Mouse (Mus musculus): ENCODE data around the gene Gna13. TPM values are rescaled to one million over a fixed set of nuclear protein-coding genes. Genes with fewer than 3 reads are reported as not detected.

Gna13 gene
- polyA plus RNA-seq, 1 experiment from 2014 or later: 20.3 TPM

GRCm38 (mm10) chr11:109350317-109350714, 12.3 kb upstream of the Gna13 start:
- H3K9ac ChIP-seq (replicated peaks): no peak overlapping the region
- H3K9me3 ChIP-seq: no peaks in the 10 kb centered on the region
- H3K27me3 ChIP-seq: no peaks in the 10 kb centered on the region; the same call in 1 of the 2 replicates
- peaks cover 11% of the 10 kb centered on the region for H3K4me1 ChIP-seq (replicated peaks)
- no peak overlapping the region for H3K4me3 ChIP-seq (replicated peaks)
- no peak overlapping the region for H3K4me2 ChIP-seq
- ATAC-seq (ENCODE audit: insufficient number of reproducible peaks, insufficient read depth, low FRiP score, low TSS enrichment, low read depth): no peak
- no peak overlapping the region for H3K27ac ChIP-seq
- no peaks in the 10 kb centered on the region for H3K36me3 ChIP-seq
- 81% methylated on average over 7 of the region's 7 CpGs for WGBS

GRCm38 (mm10) chr11:109351489-109351888, 11.1 kb upstream of the Gna13 start:
- Histone ChIP-seq H3K4me3 (replicated peaks) (no peak overlapping the region), H3K27ac (no peak overlapping the region), H3K9me3 (no peaks in the 10 kb centered on the region), H3K4me1 (replicated peaks) (peaks cover 11% of the 10 kb centered on the region), H3K27me3 (no peaks in the 10 kb centered on the region), H3K36me3 (no peaks in the 10 kb centered on the region), H3K4me2 (no peak overlapping the region), H3K9ac (replicated peaks) (no peak overlapping the region)
- 87% methylated on average over 4 of the region's 4 CpGs for WGBS
- ATAC-seq (ENCODE audit: insufficient number of reproducible peaks, insufficient read depth, low FRiP score, low TSS enrichment, low read depth): no peak

- Histone ChIP-seq H3K9me3 (no peaks in the 10 kb centered on the region), H3K4me2 (no peak overlapping the region), H3K9ac (replicated peaks) (no peak overlapping the region), H3K36me3 (no peaks in the 10 kb centered on the region), H3K4me1 (replicated peaks) (peaks cover 4% of the 10 kb centered on the region), H3K4me3 (replicated peaks) (no peak overlapping the region), H3K27me3 (no peaks in the 10 kb centered on the region), H3K27ac (no peak overlapping the region)
- no peak for ATAC-seq (ENCODE audit: insufficient number of reproducible peaks, insufficient read depth, low FRiP score, low TSS enrichment, low read depth)
- 73% methylated on average over 12 of the region's 12 CpGs for WGBS
Observed at GRCm38 (mm10) chr11:109353391-109354235, 9.0 kb upstream of the Gna13 start.

GRCm38 (mm10) chr11:109354236-109354613, 8.4 kb upstream of the Gna13 start:
- H3K4me1 ChIP-seq (replicated peaks): peaks cover 4% of the 10 kb centered on the region
- no peak overlapping the region for H3K9ac ChIP-seq (replicated peaks)
- ATAC-seq (ENCODE audit: insufficient number of reproducible peaks, insufficient read depth, low FRiP score, low TSS enrichment, low read depth): no peak
- 79% methylated on average over 6 of the region's 6 CpGs for WGBS
- H3K27ac ChIP-seq: no peak overlapping the region
- no peaks in the 10 kb centered on the region for H3K36me3 ChIP-seq
- H3K27me3 ChIP-seq: no peaks in the 10 kb centered on the region
- no peak overlapping the region for H3K4me2 ChIP-seq
- H3K9me3 ChIP-seq: no peaks in the 10 kb centered on the region
- H3K4me3 ChIP-seq (replicated peaks): no peak overlapping the region

GRCm38 (mm10) chr11:109355771-109356388, 6.8 kb upstream of the Gna13 start:
- H3K9me3 ChIP-seq: no peaks in the 10 kb centered on the region
- H3K27me3 ChIP-seq: no peaks in the 10 kb centered on the region
- ATAC-seq (ENCODE audit: insufficient number of reproducible peaks, insufficient read depth, low FRiP score, low TSS enrichment, low read depth): no peak
- H3K4me2 ChIP-seq: no peak overlapping the region
- peaks cover 4% of the 10 kb centered on the region for H3K4me1 ChIP-seq (replicated peaks)
- no peak overlapping the region for H3K27ac ChIP-seq
- 73% methylated on average over 16 of the region's 16 CpGs for WGBS
- H3K9ac ChIP-seq (replicated peaks): no peak overlapping the region
- no peaks in the 10 kb centered on the region for H3K36me3 ChIP-seq
- no peak overlapping the region for H3K4me3 ChIP-seq (replicated peaks)

- Histone ChIP-seq H3K4me3 (replicated peaks) (no peak overlapping the region), H3K27ac (peak overlapping the region; percentile 4; the same call in 1 of the 2 replicates), H3K4me1 (replicated peaks) (peaks cover 9% of the 10 kb centered on the region), H3K9me3 (no peaks in the 10 kb centered on the region), H3K36me3 (no peaks in the 10 kb centered on the region), H3K4me2 (no peak overlapping the region), H3K9ac (replicated peaks) (no peak overlapping the region), H3K27me3 (no peaks in the 10 kb centered on the region)
- WGBS: 78% methylated on average over 5 of the region's 5 CpGs
- no peak for ATAC-seq (ENCODE audit: insufficient number of reproducible peaks, insufficient read depth, low FRiP score, low TSS enrichment, low read depth)
Observed at GRCm38 (mm10) chr11:109357171-109357570, 5.5 kb upstream of the Gna13 start.

- no peak overlapping the region for H3K4me3 ChIP-seq (replicated peaks)
- no peak for ATAC-seq (ENCODE audit: insufficient number of reproducible peaks, insufficient read depth, low FRiP score, low TSS enrichment, low read depth)
Observed at GRCm38 (mm10) chr11:109358549-109358948, 4.1 kb upstream of the Gna13 start.

GRCm38 (mm10) chr11:109359043-109359752, 3.4 kb upstream of the Gna13 start:
- H3K9me3 ChIP-seq: no peaks in the 10 kb centered on the region
- H3K4me3 ChIP-seq (replicated peaks): no peak overlapping the region
- no peak overlapping the region for H3K27ac ChIP-seq
- H3K9ac ChIP-seq (replicated peaks): no peak overlapping the region
- H3K4me1 ChIP-seq (replicated peaks): peaks cover 7% of the 10 kb centered on the region
- WGBS: 60% methylated on average over 13 of the region's 13 CpGs
- ATAC-seq (ENCODE audit: insufficient number of reproducible peaks, insufficient read depth, low FRiP score, low TSS enrichment, low read depth): no peak
- no peaks in the 10 kb centered on the region for H3K27me3 ChIP-seq
- H3K36me3 ChIP-seq: no peaks in the 10 kb centered on the region
- no peak overlapping the region for H3K4me2 ChIP-seq

More at GRCm38 (mm10) chr11:109358549-109358948, 4.1 kb upstream of the Gna13 start:
- H3K27me3 ChIP-seq: no peaks in the 10 kb centered on the region
- no peak overlapping the region for H3K4me2 ChIP-seq
- H3K9me3 ChIP-seq: no peaks in the 10 kb centered on the region
- H3K36me3 ChIP-seq: no peaks in the 10 kb centered on the region
- WGBS: 48% methylated on average over 3 of the region's 3 CpGs
- H3K27ac ChIP-seq: no peak overlapping the region
- H3K4me1 ChIP-seq (replicated peaks): peaks cover 5% of the 10 kb centered on the region
- H3K9ac ChIP-seq (replicated peaks): no peak overlapping the region

GRCm38 (mm10) chr11:109360102-109360501, 2.5 kb upstream of the Gna13 start:
- no peak overlapping the region; the same call in 1 of the 2 replicates for H3K4me2 ChIP-seq
- H3K9me3 ChIP-seq: no peaks in the 10 kb centered on the region
- H3K4me3 ChIP-seq (replicated peaks): no peak overlapping the region
- WGBS: 67% methylated on average over 6 of the region's 6 CpGs
- H3K4me1 ChIP-seq (replicated peaks): peaks cover 16% of the 10 kb centered on the region
- no peak for ATAC-seq (ENCODE audit: insufficient number of reproducible peaks, insufficient read depth, low FRiP score, low TSS enrichment, low read depth)
- no peak overlapping the region for H3K9ac ChIP-seq (replicated peaks)
- no peak overlapping the region for H3K27ac ChIP-seq
- H3K27me3 ChIP-seq: no peaks in the 10 kb centered on the region
- H3K36me3 ChIP-seq: no peaks in the 10 kb centered on the region

- Histone ChIP-seq H3K9me3 (no peaks in the 10 kb centered on the region), H3K4me1 (replicated peaks) (peaks cover 20% of the 10 kb centered on the region), H3K9ac (replicated peaks) (no peak overlapping the region), H3K27ac (no peak overlapping the region), H3K27me3 (no peaks in the 10 kb centered on the region), H3K4me3 (replicated peaks) (no peak overlapping the region), H3K36me3 (peaks cover 3% of the 10 kb centered on the region), H3K4me2 (no peak overlapping the region; the same call in 1 of the 2 replicates)
- no peak for ATAC-seq (ENCODE audit: insufficient number of reproducible peaks, insufficient read depth, low FRiP score, low TSS enrichment, low read depth)
- WGBS: 54% methylated on average over 12 of the region's 12 CpGs
Observed at GRCm38 (mm10) chr11:109360581-109361040, 2.0 kb upstream of the Gna13 start.

GRCm38 (mm10) chr11:109361241-109361630, 1.4 kb upstream of the Gna13 start:
- no peaks in the 10 kb centered on the region for H3K27me3 ChIP-seq
- H3K4me1 ChIP-seq (replicated peaks): peaks cover 24% of the 10 kb centered on the region
- no peaks in the 10 kb centered on the region for H3K9me3 ChIP-seq
- H3K27ac ChIP-seq: no peak overlapping the region
- no peak for ATAC-seq (ENCODE audit: insufficient number of reproducible peaks, insufficient read depth, low FRiP score, low TSS enrichment, low read depth)
- peak overlapping the region; percentile 73 for H3K4me2 ChIP-seq
- peaks cover 10% of the 10 kb centered on the region for H3K36me3 ChIP-seq
- 79% methylated on average over 7 of the region's 7 CpGs for WGBS
- no peak overlapping the region for H3K9ac ChIP-seq (replicated peaks)
- 0 out of 2 replicates have a peak overlapping the region, but pooled peaks have one; percentile 87 for H3K4me3 ChIP-seq (replicated peaks)

All from limb, embryonic 12.5 days (tissue).